Mouse (Mus musculus): Measurements from ENCODE around the gene Chuk.

- TF ChIP-seq CTCF (IDR thresholded peaks at IDR 0.05; ENCODE audit: control insufficient read depth, insufficient read depth, low read length) = no peak
- TF ChIP-seq POLR2A (IDR thresholded peaks at IDR 0.05; ENCODE audit: borderline replicate concordance, control insufficient read depth, low read depth, low read length) = no peak
Measured at GRCm38 (mm10) chr19:44063773-44064172, 43.5 kb downstream of the Chuk start.

Measured in bone marrow, adult 2 months (tissue).